Mouse (Mus musculus): ENCODE results near the gene Brsk2. TPM values are rescaled to one million over a fixed set of nuclear protein-coding genes. Genes with fewer than 3 reads are reported as not detected.

Brsk2 gene
- polyA plus RNA-seq, 1 experiment from 2014 or later = 1.1 TPM

- Histone ChIP-seq H3K4me1 (no peaks in the 10 kb centered on the region), H3K9ac (no peak overlapping the region), H3K27me3 (peaks cover 30% of the 10 kb centered on the region), H3K27ac (no peak overlapping the region), H3K36me3 (no peaks in the 10 kb centered on the region), H3K9me3 (no peaks in the 10 kb centered on the region), H3K4me2 (no peak overlapping the region), H3K4me3 (no peak overlapping the region)
- ATAC-seq (ENCODE audit: insufficient number of reproducible peaks, insufficient read depth, low FRiP score, low TSS enrichment, low read depth) = no peak
- 88% methylated on average over 4 of the region's 4 CpGs for WGBS
Measured at GRCm38 (mm10) chr7:141957524-141958051, 8.0 kb downstream of the Brsk2 start.

GRCm38 (mm10) chr7:141958211-141958610 is 8.7 kb downstream of the Brsk2 start:
- no peak overlapping the region for H3K9ac ChIP-seq
- no peaks in the 10 kb centered on the region for H3K4me1 ChIP-seq
- no peaks in the 10 kb centered on the region for H3K36me3 ChIP-seq
- no peaks in the 10 kb centered on the region for H3K9me3 ChIP-seq
- ATAC-seq (ENCODE audit: insufficient number of reproducible peaks, insufficient read depth, low FRiP score, low TSS enrichment, low read depth) = no peak
- H3K27ac ChIP-seq = no peak overlapping the region
- H3K4me3 ChIP-seq = no peak overlapping the region
- WGBS = 79% methylated on average over 2 of the region's 2 CpGs
- H3K4me2 ChIP-seq = no peak overlapping the region
- peaks cover 24% of the 10 kb centered on the region for H3K27me3 ChIP-seq

- no peak overlapping the region for H3K4me3 ChIP-seq
- H3K27ac ChIP-seq = no peak overlapping the region
- 74% methylated on average over 1 of the region's 1 CpGs for WGBS
- peaks cover 15% of the 10 kb centered on the region for H3K27me3 ChIP-seq
- H3K36me3 ChIP-seq = no peaks in the 10 kb centered on the region
- H3K9ac ChIP-seq = no peak overlapping the region
- H3K4me1 ChIP-seq = no peaks in the 10 kb centered on the region
- no peak for ATAC-seq (ENCODE audit: insufficient number of reproducible peaks, insufficient read depth, low FRiP score, low TSS enrichment, low read depth)
- no peaks in the 10 kb centered on the region for H3K9me3 ChIP-seq
- no peak overlapping the region for H3K4me2 ChIP-seq
Measured at GRCm38 (mm10) chr7:141959133-141959532, 9.6 kb downstream of the Brsk2 start.

- H3K9ac ChIP-seq = no peak overlapping the region
- no peak overlapping the region for H3K4me3 ChIP-seq
- no peaks in the 10 kb centered on the region for H3K36me3 ChIP-seq
- no peak for ATAC-seq (ENCODE audit: insufficient number of reproducible peaks, insufficient read depth, low FRiP score, low TSS enrichment, low read depth)
- 71% methylated on average over 2 of the region's 2 CpGs for WGBS
- H3K27ac ChIP-seq = no peak overlapping the region
- H3K4me2 ChIP-seq = no peak overlapping the region
- H3K4me1 ChIP-seq = no peaks in the 10 kb centered on the region
- H3K27me3 ChIP-seq = no peaks in the 10 kb centered on the region; the same call in 1 of the 2 replicates
- no peaks in the 10 kb centered on the region for H3K9me3 ChIP-seq
Measured at GRCm38 (mm10) chr7:141960926-141961325, 11.4 kb downstream of the Brsk2 start.

- H3K4me1 ChIP-seq = no peaks in the 10 kb centered on the region
- ATAC-seq (ENCODE audit: insufficient number of reproducible peaks, insufficient read depth, low FRiP score, low TSS enrichment, low read depth) = no peak
- no peak overlapping the region for H3K4me3 ChIP-seq
- WGBS = 87% methylated on average over 3 of the region's 3 CpGs
- H3K9me3 ChIP-seq = no peaks in the 10 kb centered on the region
- H3K4me2 ChIP-seq = no peak overlapping the region
- H3K27ac ChIP-seq = no peak overlapping the region
- no peaks in the 10 kb centered on the region for H3K36me3 ChIP-seq
- no peak overlapping the region for H3K9ac ChIP-seq
- no peaks in the 10 kb centered on the region for H3K27me3 ChIP-seq
Measured at GRCm38 (mm10) chr7:141961491-141961890, 11.9 kb downstream of the Brsk2 start.

GRCm38 (mm10) chr7:141962521-141962920 is 13.0 kb downstream of the Brsk2 start:
- no peak for ATAC-seq (ENCODE audit: insufficient number of reproducible peaks, insufficient read depth, low FRiP score, low TSS enrichment, low read depth)
- no peaks in the 10 kb centered on the region for H3K9me3 ChIP-seq

GRCm38 (mm10) chr7:141966281-141966680 is 16.7 kb downstream of the Brsk2 start:
- Histone ChIP-seq H3K27ac (no peak overlapping the region), H3K9ac (no peak overlapping the region), H3K4me2 (no peak overlapping the region), H3K4me1 (no peaks in the 10 kb centered on the region), H3K9me3 (no peaks in the 10 kb centered on the region), H3K27me3 (no peaks in the 10 kb centered on the region), H3K36me3 (no peaks in the 10 kb centered on the region), H3K4me3 (no peak overlapping the region)
- no peak for ATAC-seq (ENCODE audit: insufficient number of reproducible peaks, insufficient read depth, low FRiP score, low TSS enrichment, low read depth)
- WGBS = 74% methylated on average over 2 of the region's 2 CpGs

More at GRCm38 (mm10) chr7:141962521-141962920, 13.0 kb downstream of the Brsk2 start:
- Histone ChIP-seq H3K27ac (no peak overlapping the region), H3K4me1 (no peaks in the 10 kb centered on the region), H3K4me2 (no peak overlapping the region), H3K36me3 (no peaks in the 10 kb centered on the region), H3K4me3 (no peak overlapping the region), H3K27me3 (no peaks in the 10 kb centered on the region), H3K9ac (no peak overlapping the region)
- 98% methylated on average over 3 of the region's 3 CpGs for WGBS

GRCm38 (mm10) chr7:141972831-141973619 is 23.5 kb downstream of the Brsk2 start:
- no peak overlapping the region for H3K4me3 ChIP-seq
- WGBS = 28% methylated on average over 7 of the region's 7 CpGs
- no peaks in the 10 kb centered on the region for H3K36me3 ChIP-seq
- H3K4me1 ChIP-seq = no peaks in the 10 kb centered on the region
- no peak overlapping the region for H3K4me2 ChIP-seq
- no peak for ATAC-seq (ENCODE audit: insufficient number of reproducible peaks, insufficient read depth, low FRiP score, low TSS enrichment, low read depth)
- H3K27ac ChIP-seq = no peak overlapping the region
- no peaks in the 10 kb centered on the region for H3K9me3 ChIP-seq
- no peak overlapping the region for H3K9ac ChIP-seq
- H3K27me3 ChIP-seq = no peaks in the 10 kb centered on the region

- Histone ChIP-seq H3K4me1 (no peaks in the 10 kb centered on the region), H3K27ac (no peak overlapping the region), H3K27me3 (no peaks in the 10 kb centered on the region), H3K9me3 (no peaks in the 10 kb centered on the region), H3K4me2 (no peak overlapping the region), H3K4me3 (no peak overlapping the region), H3K36me3 (no peaks in the 10 kb centered on the region), H3K9ac (no peak overlapping the region)
- ATAC-seq (ENCODE audit: insufficient number of reproducible peaks, insufficient read depth, low FRiP score, low TSS enrichment, low read depth) = no peak
- WGBS = 68% methylated on average over 6 of the region's 6 CpGs
Measured at GRCm38 (mm10) chr7:141978003-141978402, 28.5 kb downstream of the Brsk2 start.

- no peaks in the 10 kb centered on the region for H3K36me3 ChIP-seq
- 80% methylated on average over 4 of the region's 4 CpGs for WGBS
- no peak overlapping the region for H3K9ac ChIP-seq
- H3K27me3 ChIP-seq = no peaks in the 10 kb centered on the region
- no peak overlapping the region for H3K27ac ChIP-seq
- H3K4me1 ChIP-seq = no peaks in the 10 kb centered on the region
- H3K4me3 ChIP-seq = no peak overlapping the region
- ATAC-seq (ENCODE audit: insufficient number of reproducible peaks, insufficient read depth, low FRiP score, low TSS enrichment, low read depth) = no peak
- H3K9me3 ChIP-seq = no peaks in the 10 kb centered on the region
- no peak overlapping the region for H3K4me2 ChIP-seq
Measured at GRCm38 (mm10) chr7:141979247-141979646, 29.7 kb downstream of the Brsk2 start.

- H3K36me3 ChIP-seq = no peaks in the 10 kb centered on the region
- no peak overlapping the region for H3K4me3 ChIP-seq
- no peak for ATAC-seq (ENCODE audit: insufficient number of reproducible peaks, insufficient read depth, low FRiP score, low TSS enrichment, low read depth)
- H3K27me3 ChIP-seq = no peaks in the 10 kb centered on the region
- H3K27ac ChIP-seq = no peak overlapping the region
- no peak overlapping the region for H3K4me2 ChIP-seq
- H3K9me3 ChIP-seq = no peaks in the 10 kb centered on the region
- no peaks in the 10 kb centered on the region for H3K4me1 ChIP-seq
- WGBS = 90% methylated on average over 7 of the region's 7 CpGs
- no peak overlapping the region for H3K9ac ChIP-seq
Measured at GRCm38 (mm10) chr7:141981237-141981636, 31.7 kb downstream of the Brsk2 start.

- Histone ChIP-seq H3K9ac (no peak overlapping the region), H3K4me2 (no peak overlapping the region), H3K4me1 (no peaks in the 10 kb centered on the region), H3K9me3 (no peaks in the 10 kb centered on the region), H3K27ac (no peak overlapping the region), H3K27me3 (no peaks in the 10 kb centered on the region), H3K36me3 (no peaks in the 10 kb centered on the region), H3K4me3 (no peak overlapping the region)
- WGBS = 86% methylated on average over 7 of the region's 7 CpGs
- no peak for ATAC-seq (ENCODE audit: insufficient number of reproducible peaks, insufficient read depth, low FRiP score, low TSS enrichment, low read depth)
Measured at GRCm38 (mm10) chr7:141988314-141988806, 38.8 kb downstream of the Brsk2 start.

Measured in embryonic facial prominence, embryonic 13.5 days (tissue).